17 mouse cellular contexts compared by ENCODE assay signal in genomic region chr9:79518640-79519039, GRCm38 (mm10).
DNase-seq lines count a peak whose midpoint lies in the region; ATAC-seq and TF ChIP-seq lines count a peak whose summit lies in the region.
"Had no signal": no experiment of that assay in that cellular context is flagged by ENCODE, and none has a peak within 500 bp of the region (broad histone marks: within the 10 kb centered on the region; RNA-seq: fewer than 3 reads in every experiment).

No protein-coding gene starts in this region.

- no peaks in the 10 kb centered on the region for H3K27me3 ChIP-seq in heart, postnatal 0 days (ENCODE audit: control insufficient read depth, insufficient read depth, low read length)
- H3K27me3 ChIP-seq: forebrain, embryonic 13.5 days; hindbrain, embryonic 12.5 days; intestine, embryonic 15.5 days had no signal

- TF ChIP-seq CTCF in heart, postnatal 0 days (IDR thresholded peaks at IDR 0.05; ENCODE audit: low read depth): no peak

- H3K4me2 ChIP-seq in heart, postnatal 0 days (ENCODE audit: low read depth, low read length): peak overlapping the region; percentile 5; the same call in 1 of the 2 replicates
- H3K4me2 ChIP-seq: forebrain, embryonic 13.5 days; hindbrain, embryonic 12.5 days; intestine, embryonic 15.5 days; liver, embryonic 11.5 days; lung, embryonic 14.5 days; midbrain, embryonic 11.5 days had no signal

- peak; percentile 90 for ATAC-seq in heart, postnatal 0 days (ENCODE audit: insufficient read depth, low read depth)
- ATAC-seq: forebrain, embryonic 13.5 days; intestine, embryonic 15.5 days had no signal

- no peak overlapping the region for H3K4me3 ChIP-seq in heart, postnatal 0 days (ENCODE audit: low read depth, low read length)
- H3K4me3 ChIP-seq: forebrain, embryonic 13.5 days; hindbrain, embryonic 12.5 days; intestine, embryonic 15.5 days; limb, embryonic 10.5 days had no signal

- no peaks in the 10 kb centered on the region for H3K36me3 ChIP-seq in heart, postnatal 0 days (replicated peaks; ENCODE audit: control insufficient read depth, insufficient read depth, low read length)
- H3K36me3 ChIP-seq: hindbrain, embryonic 12.5 days; intestine, embryonic 15.5 days; limb, embryonic 10.5 days had no signal

- 23% methylated on average over 1 of the region's 1 CpGs for WGBS in heart, postnatal 0 days

- 0 out of 2 replicates have a peak, but pooled peaks cover 6% of the 10 kb centered on the region for H3K4me1 ChIP-seq in heart, postnatal 0 days (ENCODE audit: control insufficient read depth, insufficient read depth)
- H3K4me1 ChIP-seq: forebrain, embryonic 13.5 days; hindbrain, embryonic 12.5 days; intestine, embryonic 15.5 days; limb, embryonic 10.5 days had no signal

- H3K27ac ChIP-seq in heart, postnatal 0 days (ENCODE audit: low read depth): peak overlapping the region; percentile 77
- H3K27ac ChIP-seq: forebrain, embryonic 13.5 days; hindbrain, embryonic 12.5 days; intestine, embryonic 15.5 days; limb, embryonic 10.5 days had no signal

- DNase-seq in ovary, adult 18-20 months (ENCODE audit: low spot score): peak; percentile 16
- DNase-seq in ovary, postnatal 10 days (ENCODE audit: low spot score): no peak
- peak; percentile 29 to 42 for DNase-seq in heart, adult 9 months (ENCODE audit: low spot score in 2 of 2)
- peak; percentile 76 for DNase-seq in heart, postnatal 0 days (ENCODE audit: low spot score)
- DNase-seq in urinary bladder, postnatal 10 days (ENCODE audit: low spot score): no peak
- no peak for DNase-seq in layer of hippocampus, postnatal 14 days (ENCODE audit: low spot score in 2 of 2)
- DNase-seq in lung, adult 18-20 months: no peak
- DNase-seq: cerebellum, adult 9-11 months; lung, embryonic 14.5 days; lung, postnatal 4 days; right cerebral cortex, adult 18-20 months had no signal

- no peak overlapping the region for H3K9ac ChIP-seq in heart, postnatal 0 days (replicated peaks; ENCODE audit: low read depth, low read length)
- H3K9ac ChIP-seq: forebrain, embryonic 13.5 days; hindbrain, embryonic 12.5 days; intestine, embryonic 15.5 days; lung, embryonic 14.5 days had no signal

- no peaks in the 10 kb centered on the region for H3K9me3 ChIP-seq in heart, postnatal 0 days (replicated peaks; ENCODE audit: control insufficient read depth, low read length)
- H3K9me3 ChIP-seq: forebrain, embryonic 13.5 days; hindbrain, embryonic 12.5 days; intestine, embryonic 15.5 days; limb, embryonic 10.5 days had no signal

- no peak for TF ChIP-seq EP300 in heart, postnatal 0 days (IDR thresholded peaks at IDR 0.05; ENCODE audit: low read depth)

Comparison
In these comparisons a context has a peak if more than half of its experiments do, and no peak if none do; other contexts are left out.
1. DNase-seq: peak in ovary, adult 18-20 months (single experiment), heart, adult 9 months (2 of 2) and heart, postnatal 0 days (single experiment); none in ovary, postnatal 10 days (single experiment), urinary bladder, postnatal 10 days (single experiment), layer of hippocampus, postnatal 14 days (0 of 2) and lung, adult 18-20 months (0 of 2).